Mouse (Mus musculus) heart, postnatal 25 days (tissue): ENCODE results near the gene Zfp985. TPM values are rescaled to one million over a fixed set of nuclear protein-coding genes. Genes with fewer than 3 reads are reported as not detected.
"Not testable (repeated sequence)": the region's sequence is repeated elsewhere in the genome, so short reads cannot be mapped to it uniquely, and the experiment has no call there.

Experiments
- DNase-seq: peaks from one replicate; pipeline ENCODE4 v3.0.0; 2022; ENCODE audit warnings: low spot score
- intact Hi-C: fragments of 180-260 bp; cut with DNase I; formaldehyde crosslinking; loops from one replicate; pipeline ENCODE4 v1.15.1; 2025
- total RNA-seq, 2 experiments: library from RNA; stranded (reverse); gene quantifications; 2 replicates each; pipeline ENCODE4 v1.2.3; 2021

Zfp985 gene
- total RNA-seq, 2 experiments from 2014 or later, result 0.28 to 0.31 TPM

GRCm38 (mm10) chr4:147598831-147599230 lies 45.8 kb downstream of the Zfp985 start:
- DNase-seq, result no peak
- intact Hi-C loops, result no loop called here

GRCm38 (mm10) chr4:147601881-147602280 lies 48.8 kb downstream of the Zfp985 start:
- intact Hi-C loops, result no loop called here
- DNase-seq, result no peak

- no peak for DNase-seq
- intact Hi-C loops, result no loop called here
Observed at GRCm38 (mm10) chr4:147603806-147604205, 50.7 kb downstream of the Zfp985 start.

GRCm38 (mm10) chr4:147605521-147605920 lies 52.4 kb downstream of the Zfp985 start:
- intact Hi-C loops, result no loop called here
- no peak for DNase-seq

- intact Hi-C loops, DNase-seq: not testable (repeated sequence)
Observed at GRCm38 (mm10) chr4:147606511-147606910, 53.4 kb downstream of the Zfp985 start.

GRCm38 (mm10) chr4:147633818-147634262 lies 80.8 kb downstream of the Zfp985 start:
- intact Hi-C loops, DNase-seq: not testable (repeated sequence)

Other genes with a start within 250 kb of the Zfp985 start
- not detected for gene Zfp988, start 247.6 kb upstream of the Zfp985 start, total RNA-seq
- under 1 TPM in 1 of 2 experiments, not detected in 1; 0.52 TPM for gene Zfp978, start 192.0 kb upstream of the Zfp985 start, total RNA-seq
- 1 to 10 TPM; 7.4 to 8.4 TPM for gene Zfp982, start 60.9 kb upstream of the Zfp985 start, total RNA-seq
- under 1 TPM; 0.11 to 0.16 TPM for gene Gm16503, start 13.1 kb upstream of the Zfp985 start, total RNA-seq
- 1 to 10 TPM; 3.0 to 4.0 TPM for gene Zfp979, start 89.2 kb downstream of the Zfp985 start, total RNA-seq
- not detected for gene Zfp534, start 149.3 kb downstream of the Zfp985 start, total RNA-seq